Comparison of ENCODE assay signal across 8 mouse cellular contexts in genomic region chr17:29268682-29269348, GRCm38 (mm10). TPM values are rescaled to one million over a fixed set of nuclear protein-coding genes. Genes with fewer than 3 reads are reported as not detected.
DNase-seq lines count a peak whose midpoint lies in the region; ATAC-seq lines count a peak whose summit lies in the region.

TSS of gene BC004004 (plus strand) at chr17:29268788.

- 1% methylated on average over 39 of the region's 63 CpGs for WGBS in hindbrain, embryonic 11.5 days

- peak within 1 kb of the TSS; percentile 89 for H3K27ac ChIP-seq in hindbrain, embryonic 11.5 days (ENCODE audit: low read depth, low read length)

- H3K36me3 ChIP-seq in hindbrain, embryonic 11.5 days (ENCODE audit: control insufficient read depth, insufficient read depth, low read length), result no peaks in the 10 kb centered on the region

- no peaks in the 10 kb centered on the region for H3K27me3 ChIP-seq in hindbrain, embryonic 11.5 days (ENCODE audit: control insufficient read depth, insufficient read depth, low read length)

- ATAC-seq in hindbrain, embryonic 11.5 days (ENCODE audit: low FRiP score), result peak; percentile 89

- H3K9ac ChIP-seq in hindbrain, embryonic 11.5 days (ENCODE audit: low read depth, low read length), result peak within 1 kb of the TSS; percentile 96

- H3K4me1 ChIP-seq in hindbrain, embryonic 11.5 days (replicated peaks; ENCODE audit: control insufficient read depth, insufficient read depth, low read length), result 0 out of 2 replicates have a peak, but pooled peaks cover 3% of the 10 kb centered on the region

- H3K4me2 ChIP-seq in hindbrain, embryonic 11.5 days (replicated peaks; ENCODE audit: low read depth, low read length), result peak within 1 kb of the TSS; percentile 75

- peak within 1 kb of the TSS; percentile 84 for H3K4me3 ChIP-seq in hindbrain, embryonic 11.5 days (ENCODE audit: low read depth, low read length)

- H3K9me3 ChIP-seq in hindbrain, embryonic 11.5 days (ENCODE audit: control insufficient read depth, low read length), result no peaks in the 10 kb centered on the region

- peak; percentile 98 for DNase-seq in MN1 (ENCODE audit: low spot score)
- peak; percentile 98 for DNase-seq in cerebellum, adult 9-10 months
- peak; percentile 94 to 97 for DNase-seq in frontal cortex, adult 2 months (ENCODE audit: extremely low spot score in 1 of 2, low spot score in 1 of 2)
- DNase-seq in hindbrain, embryonic 11.5 days (ENCODE audit: low spot score), result peak; percentile 96
- DNase-seq in layer of hippocampus, postnatal 10 days (ENCODE audit: low spot score in 2 of 2), result peak; percentile 96 to 97
- peak; percentile 97 for DNase-seq in lung, postnatal 10 days
- DNase-seq in ovary, postnatal 36 days (ENCODE audit: low spot score), result peak; percentile 95
- peak; percentile 94 for DNase-seq in thymus, postnatal 25 days

RNA-seq across cellular contexts. Expression of gene BC004004, which starts in this region (rescaled TPM):
- 79.2 and 84.2 TPM in 2 replicates for polyA plus RNA-seq in frontal cortex, adult 2 months (2012; rRNA removed)
- polyA plus RNA-seq in hindbrain, embryonic 11.5 days (2014; fragmentation: Nextera tagmentation; extraction: Ambion mirVana), result 75.5 and 79.4 TPM in 2 replicates
- 100 to 1,000 TPM in 1 of 2 experiments, 10 to 100 TPM in 1; 86.0 to 106 TPM for total RNA-seq in layer of hippocampus, postnatal 10 days (2021)

Comparison
In these comparisons a context has a peak if more than half of its experiments do, and no peak if none do; other contexts are left out.
1. Peak in every context shown above with its lines: DNase-seq, ATAC-seq, H3K4me3 ChIP-seq and H3K27ac ChIP-seq.